Mouse (Mus musculus): ENCODE measurements around the gene Btnl6. TPM values are rescaled to one million over a fixed set of nuclear protein-coding genes. Genes with fewer than 3 reads are reported as not detected.
"Not testable (repeated sequence)": the region's sequence is repeated elsewhere in the genome, so short reads cannot be mapped to it uniquely, and the experiment has no call there.

The Btnl6 gene
- polyA plus RNA-seq, 2 experiments: not detected

DNA sequence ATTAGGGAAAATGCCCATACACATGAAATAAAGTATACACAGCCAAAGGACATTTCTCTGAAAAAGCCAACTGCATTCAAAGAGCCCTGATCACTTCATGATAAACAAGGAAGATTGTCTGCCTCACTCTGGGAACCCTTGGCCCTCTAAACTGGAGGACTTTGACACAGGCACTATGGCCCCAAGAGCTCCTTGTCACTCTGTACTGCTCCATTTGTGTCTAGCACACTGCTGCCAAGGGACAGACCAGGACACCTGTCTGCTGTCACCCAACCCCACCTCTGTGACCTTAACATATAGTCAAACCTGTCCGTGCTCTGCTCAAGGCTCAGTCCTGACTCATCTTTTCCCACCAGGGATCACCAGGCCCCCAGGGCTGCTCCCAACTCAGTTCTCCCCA, 29.6 kb upstream of the Btnl6 start:
- Histone ChIP-seq H3K36me3 (replicated peaks; ENCODE audit: control insufficient read depth, insufficient read depth, low read depth) (no peaks in the 10 kb centered on the region), H3K27ac (no peak overlapping the region), H3K27me3 (ENCODE audit: control insufficient read depth, insufficient read depth, low read length) (no peaks in the 10 kb centered on the region), H3K4me1 (replicated peaks; ENCODE audit: control insufficient read depth in 2 of 2, insufficient read depth in 2 of 2, low read length in 1 of 2) (no peaks in the 10 kb centered on the region), H3K9me3 (ENCODE audit: control insufficient read depth, low read length) (no peaks in the 10 kb centered on the region), H3K9ac (replicated peaks) (no peak overlapping the region), H3K4me2 (ENCODE audit: low read depth) (no peak overlapping the region), H3K4me3 (ENCODE audit: insufficient read depth in 1 of 2, low read depth in 2 of 2, low read length in 2 of 2) (no peak overlapping the region)
- 80% methylated on average over 1 of the region's 1 CpGs for WGBS (ENCODE audit: insufficient replicate concordance)
- ATAC-seq (ENCODE audit: insufficient read depth): no peak
- TF ChIP-seq CTCF (IDR thresholded peaks at IDR 0.05; ENCODE audit: low read depth) (no peak), EP300 (IDR thresholded peaks at IDR 0.05; ENCODE audit: low read depth) (no peak)
- no peak for DNase-seq (ENCODE audit: low read depth in 3 of 3, low spot score in 3 of 3)

DNA sequence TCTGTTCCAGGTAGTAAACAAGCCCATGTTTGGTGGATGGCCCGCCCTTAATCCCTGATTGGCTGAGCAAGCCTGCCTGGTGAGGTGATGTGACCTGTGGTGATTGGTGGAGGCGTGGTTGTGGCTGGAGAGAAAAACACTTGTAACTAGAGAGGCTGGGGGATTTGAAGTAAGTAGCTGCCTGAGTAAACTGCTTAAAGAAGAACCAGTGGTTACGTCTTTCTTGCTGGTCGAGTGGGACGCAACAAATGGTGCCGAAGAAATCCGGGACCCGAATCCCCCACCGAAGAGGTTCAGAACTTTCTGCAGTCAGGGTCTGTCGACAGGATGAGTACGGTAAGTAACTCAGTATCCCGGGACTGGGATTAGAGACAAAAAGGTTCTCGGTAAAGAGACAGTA, 26.4 kb upstream of the Btnl6 start:
- not testable (repeated sequence) for H3K4me1 ChIP-seq (replicated peaks; ENCODE audit: control insufficient read depth in 2 of 2, insufficient read depth in 2 of 2, low read length in 1 of 2); ATAC-seq (ENCODE audit: insufficient read depth); DNase-seq (ENCODE audit: low read depth in 3 of 3, low spot score in 3 of 3); H3K9ac ChIP-seq (replicated peaks); H3K4me3 ChIP-seq (ENCODE audit: insufficient read depth in 1 of 2, low read depth in 2 of 2, low read length in 2 of 2); H3K27me3 ChIP-seq (ENCODE audit: control insufficient read depth, insufficient read depth, low read length); H3K9me3 ChIP-seq (ENCODE audit: control insufficient read depth, low read length); H3K4me2 ChIP-seq (ENCODE audit: low read depth); H3K27ac ChIP-seq; H3K36me3 ChIP-seq (replicated peaks; ENCODE audit: control insufficient read depth, insufficient read depth, low read depth)
- 79% methylated on average over 12 of the region's 13 CpGs for WGBS (ENCODE audit: insufficient replicate concordance)

GRCm38 (mm10) chr17:34532671-34533070, 15.5 kb upstream of the Btnl6 start:
- TF ChIP-seq EP300 (IDR thresholded peaks at IDR 0.05; ENCODE audit: low read depth) (no peak), CTCF (IDR thresholded peaks at IDR 0.05; ENCODE audit: low read depth) (no peak)
- Histone ChIP-seq H3K27ac (no peak overlapping the region), H3K9ac (replicated peaks) (no peak overlapping the region), H3K4me1 (replicated peaks; ENCODE audit: control insufficient read depth in 2 of 2, insufficient read depth in 2 of 2, low read length in 1 of 2) (no peaks in the 10 kb centered on the region), H3K4me2 (ENCODE audit: low read depth) (no peak overlapping the region), H3K27me3 (ENCODE audit: control insufficient read depth, insufficient read depth, low read length) (no peaks in the 10 kb centered on the region), H3K36me3 (replicated peaks; ENCODE audit: control insufficient read depth, insufficient read depth, low read depth) (no peaks in the 10 kb centered on the region), H3K4me3 (ENCODE audit: insufficient read depth in 1 of 2, low read depth in 2 of 2, low read length in 2 of 2) (no peak overlapping the region), H3K9me3 (ENCODE audit: control insufficient read depth, low read length) (no peaks in the 10 kb centered on the region)
- no peak for ATAC-seq (ENCODE audit: insufficient read depth)
- DNase-seq (ENCODE audit: low read depth in 3 of 3, low spot score in 3 of 3): no peak
- WGBS (ENCODE audit: insufficient replicate concordance): 55% methylated on average over 3 of the region's 3 CpGs

GRCm38 (mm10) chr17:34519001-34519400, 1.8 kb upstream of the Btnl6 start:
- Histone ChIP-seq H3K27ac (no peak overlapping the region), H3K27me3 (ENCODE audit: control insufficient read depth, insufficient read depth, low read length) (no peaks in the 10 kb centered on the region), H3K4me1 (replicated peaks; ENCODE audit: control insufficient read depth in 2 of 2, insufficient read depth in 2 of 2, low read length in 1 of 2) (no peaks in the 10 kb centered on the region), H3K36me3 (replicated peaks; ENCODE audit: control insufficient read depth, insufficient read depth, low read depth) (no peaks in the 10 kb centered on the region), H3K9me3 (ENCODE audit: control insufficient read depth, low read length) (no peaks in the 10 kb centered on the region), H3K4me2 (ENCODE audit: low read depth) (no peak overlapping the region), H3K9ac (replicated peaks) (no peak overlapping the region), H3K4me3 (ENCODE audit: insufficient read depth in 1 of 2, low read depth in 2 of 2, low read length in 2 of 2) (no peak overlapping the region)
- WGBS (ENCODE audit: insufficient replicate concordance): 31% methylated on average over 1 of the region's 1 CpGs
- ATAC-seq (ENCODE audit: insufficient read depth) (no peak), DNase-seq (ENCODE audit: low read depth in 3 of 3, low spot score in 3 of 3) (no peak)
- TF ChIP-seq CTCF (IDR thresholded peaks at IDR 0.05; ENCODE audit: low read depth) (no peak), EP300 (IDR thresholded peaks at IDR 0.05; ENCODE audit: low read depth) (no peak)

DNA sequence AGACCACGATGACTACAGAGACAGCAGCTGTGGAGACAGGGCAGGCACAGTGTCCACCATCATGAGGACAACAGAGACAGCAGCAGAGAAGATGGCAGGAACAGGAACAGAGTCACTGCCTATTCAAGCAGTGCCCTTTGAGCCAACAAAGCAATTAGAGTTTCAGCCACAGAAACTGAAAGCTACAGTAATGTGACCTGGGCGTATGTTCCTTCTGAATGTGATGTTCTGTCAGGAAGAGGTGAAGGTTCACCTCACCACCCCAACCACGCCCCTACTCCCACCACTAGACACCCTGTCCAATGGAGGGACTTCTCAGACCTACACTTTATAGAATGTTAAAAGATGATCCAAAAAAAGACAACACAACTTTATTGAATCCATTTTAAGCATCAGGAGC, 1.4 kb upstream of the Btnl6 start:
- 45% methylated on average over 3 of the region's 3 CpGs for WGBS (ENCODE audit: insufficient replicate concordance)

DNA sequence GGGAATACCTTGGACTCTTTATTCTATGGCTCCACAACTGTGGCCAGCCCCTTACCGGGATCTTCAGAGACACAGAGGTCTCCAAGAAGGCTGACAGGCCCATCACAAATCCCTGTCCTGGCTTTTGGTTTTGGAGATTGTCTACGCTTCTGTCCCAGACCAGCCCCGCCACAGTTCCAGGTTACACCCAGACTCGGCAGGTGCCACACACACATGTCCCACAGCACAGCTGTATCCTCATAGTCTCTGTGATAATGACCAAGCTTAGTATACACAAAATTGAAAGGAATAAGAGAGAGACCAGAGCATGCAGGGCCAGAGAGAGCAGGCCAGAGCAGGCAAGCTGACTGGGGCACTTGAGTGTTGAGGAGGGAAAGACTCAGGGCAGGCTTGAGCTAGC, 643 bp upstream of the Btnl6 start:
- Histone ChIP-seq H3K27ac (no peak overlapping the region), H3K9me3 (ENCODE audit: control insufficient read depth, low read length) (no peaks in the 10 kb centered on the region), H3K4me3 (ENCODE audit: insufficient read depth in 1 of 2, low read depth in 2 of 2, low read length in 2 of 2) (no peak overlapping the region), H3K4me2 (ENCODE audit: low read depth) (no peak overlapping the region), H3K9ac (replicated peaks) (no peak overlapping the region), H3K36me3 (replicated peaks; ENCODE audit: control insufficient read depth, insufficient read depth, low read depth) (no peaks in the 10 kb centered on the region), H3K27me3 (ENCODE audit: control insufficient read depth, insufficient read depth, low read length) (no peaks in the 10 kb centered on the region), H3K4me1 (replicated peaks; ENCODE audit: control insufficient read depth in 2 of 2, insufficient read depth in 2 of 2, low read length in 1 of 2) (no peaks in the 10 kb centered on the region)
- DNase-seq (ENCODE audit: low read depth in 3 of 3, low spot score in 3 of 3) (no peak), ATAC-seq (ENCODE audit: insufficient read depth) (no peak)
- TF ChIP-seq EP300 (IDR thresholded peaks at IDR 0.05; ENCODE audit: low read depth): no peak
- TF ChIP-seq CTCF (IDR thresholded peaks at IDR 0.05; ENCODE audit: low read depth): no peak
- 65% methylated on average over 4 of the region's 4 CpGs for WGBS (ENCODE audit: insufficient replicate concordance)

More for the DNA sequence above, 1.4 kb upstream of the Btnl6 start:
- not testable (repeated sequence) for H3K27ac ChIP-seq; H3K4me2 ChIP-seq (ENCODE audit: low read depth); H3K36me3 ChIP-seq (replicated peaks; ENCODE audit: control insufficient read depth, insufficient read depth, low read depth); ATAC-seq (ENCODE audit: insufficient read depth); H3K27me3 ChIP-seq (ENCODE audit: control insufficient read depth, insufficient read depth, low read length); H3K4me1 ChIP-seq (replicated peaks; ENCODE audit: control insufficient read depth in 2 of 2, insufficient read depth in 2 of 2, low read length in 1 of 2); DNase-seq (ENCODE audit: low read depth in 3 of 3, low spot score in 3 of 3); H3K4me3 ChIP-seq (ENCODE audit: insufficient read depth in 1 of 2, low read depth in 2 of 2, low read length in 2 of 2); H3K9me3 ChIP-seq (ENCODE audit: control insufficient read depth, low read length); H3K9ac ChIP-seq (replicated peaks)
